Mouse (Mus musculus) neural tube, embryonic 12.5 days (tissue): ENCODE data around the gene Zic4. TPM values are rescaled to one million over a fixed set of nuclear protein-coding genes. Genes with fewer than 3 reads are reported as not detected.

ENCODE experiments used
- ATAC-seq: fragments of 200-750 bp; cut with Nextera tagmentation; 2 replicates; pipeline ENCODE4 v1.8.0; 2017; ENCODE audit warnings: low read depth, mild to moderate bottlenecking, moderate TSS enrichment, moderate library complexity; ENCODE audit not compliant: low FRiP score
- H3K27ac ChIP-seq: fragments of 300-500 bp; sonication (generic); 2 replicates; pipeline ENCODE4 v1.5.1; 2016
- H3K27me3 ChIP-seq: fragments of 300-500 bp; sonication (generic); replicated peaks from 2 replicates; pipeline ENCODE4 v1.6.1; 2016; ENCODE audit warnings: mild to moderate bottlenecking
- H3K36me3 ChIP-seq: fragments of 300-500 bp; sonication (generic); 2 replicates; pipeline ENCODE4 v1.6.1; 2016; ENCODE audit warnings: mild to moderate bottlenecking
- H3K4me1 ChIP-seq: fragments of 300-500 bp; sonication (generic); 2 replicates; pipeline ENCODE4 v1.6.1; 2016
- H3K4me2 ChIP-seq: fragments of 300-500 bp; sonication (generic); replicated peaks from 2 replicates; pipeline ENCODE4 v1.6.1; 2016; ENCODE audit warnings: mild to moderate bottlenecking
- H3K4me3 ChIP-seq: fragments of 300-500 bp; sonication (generic); 2 replicates; pipeline ENCODE4 v1.5.1; 2016
- H3K9ac ChIP-seq: fragments of 300-500 bp; sonication (generic); 2 replicates; pipeline ENCODE4 v1.6.1; 2016; ENCODE audit warnings: mild to moderate bottlenecking
- H3K9me3 ChIP-seq: fragments of 300-500 bp; sonication (generic); 2 replicates; pipeline ENCODE4 v1.6.1; 2016; ENCODE audit warnings: mild to moderate bottlenecking
- WGBS: fragments of 180-500 bp; shearing (Covaris S2); methylation state at CpG from one replicate; pipeline ENCODE4 v1.1.7; 2016; 5-methylcytosine and 5-hydroxymethylcytosine counted together
- polyA plus RNA-seq: library from polyadenylated mRNA; unstranded; fragments of >200 nt; fragmentation: Nextera tagmentation; extraction: Ambion mirVana; gene quantifications from 2 replicates; pipeline ENCODE4 v1.2.1, GENCODE M21; 2016

Gene Zic4
- polyA plus RNA-seq, 1 experiment from 2014 or later = 66.6 TPM

GRCm38 (mm10) chr9:91395066-91395772 is 33.0 kb downstream of the Zic4 start:
- Histone ChIP-seq H3K36me3 (no peaks in the 10 kb centered on the region), H3K9ac (no peak overlapping the region), H3K9me3 (no peaks in the 10 kb centered on the region), H3K27me3 (peaks cover 78% of the 10 kb centered on the region), H3K4me1 (peaks cover 7% of the 10 kb centered on the region), H3K4me2 (peak overlapping the region; percentile 12), H3K27ac (no peak overlapping the region), H3K4me3 (no peak overlapping the region)
- 6% methylated on average over 14 of the region's 14 CpGs for WGBS
- no peak for ATAC-seq

GRCm38 (mm10) chr9:91399976-91400375 is 37.8 kb downstream of the Zic4 start:
- 0 out of 2 replicates have a peak, but pooled peaks cover 2% of the 10 kb centered on the region for H3K4me1 ChIP-seq
- H3K27me3 ChIP-seq = peaks cover 77% of the 10 kb centered on the region
- no peak overlapping the region for H3K27ac ChIP-seq
- WGBS = 16% methylated on average over 7 of the region's 7 CpGs
- no peak for ATAC-seq
- no peaks in the 10 kb centered on the region for H3K9me3 ChIP-seq
- H3K9ac ChIP-seq = no peak overlapping the region
- H3K36me3 ChIP-seq = no peaks in the 10 kb centered on the region
- no peak overlapping the region for H3K4me2 ChIP-seq
- no peak overlapping the region for H3K4me3 ChIP-seq

- Histone ChIP-seq H3K4me2 (no peak overlapping the region), H3K4me1 (0 out of 2 replicates have a peak, but pooled peaks cover 2% of the 10 kb centered on the region), H3K36me3 (no peaks in the 10 kb centered on the region), H3K4me3 (no peak overlapping the region), H3K27ac (no peak overlapping the region), H3K9me3 (no peaks in the 10 kb centered on the region), H3K9ac (no peak overlapping the region), H3K27me3 (peaks cover 80% of the 10 kb centered on the region)
- ATAC-seq = no peak
- 9% methylated on average over 8 of the region's 8 CpGs for WGBS
These were observed 38.4 kb downstream of the Zic4 start for GRCm38 (mm10) chr9:91400482-91401093.

DNA sequence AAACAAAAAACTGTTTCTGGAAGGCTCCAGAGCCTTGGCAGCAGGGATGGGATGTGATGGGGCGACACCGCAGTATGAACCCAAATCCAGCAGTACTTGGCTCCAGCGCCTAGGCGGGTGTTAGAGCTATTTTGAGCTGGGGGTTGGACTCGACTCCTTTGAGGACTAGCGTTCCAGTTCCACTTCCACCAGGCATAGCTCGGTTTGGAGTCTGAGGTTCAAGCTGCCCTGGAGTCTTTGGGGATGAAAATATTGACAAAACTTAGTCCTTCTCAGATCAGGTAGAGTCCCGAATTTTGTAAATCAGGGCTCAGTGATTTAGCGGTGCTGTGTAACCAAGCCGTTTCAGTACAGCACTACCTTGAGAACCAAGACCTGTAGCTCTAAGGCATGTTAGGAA is 39.3 kb downstream of the Zic4 start:
- no peak overlapping the region for H3K4me2 ChIP-seq
- H3K9me3 ChIP-seq = no peaks in the 10 kb centered on the region
- H3K4me3 ChIP-seq = no peak overlapping the region
- H3K4me1 ChIP-seq = 0 out of 2 replicates have a peak, but pooled peaks cover 2% of the 10 kb centered on the region
- peaks cover 87% of the 10 kb centered on the region for H3K27me3 ChIP-seq
- H3K36me3 ChIP-seq = no peaks in the 10 kb centered on the region
- no peak for ATAC-seq
- 4% methylated on average over 10 of the region's 10 CpGs for WGBS
- H3K9ac ChIP-seq = no peak overlapping the region
- H3K27ac ChIP-seq = no peak overlapping the region

- ATAC-seq = no peak
- H3K4me3 ChIP-seq = no peak overlapping the region
- H3K9ac ChIP-seq = no peak overlapping the region
- no peak overlapping the region for H3K27ac ChIP-seq
- H3K4me2 ChIP-seq = peak overlapping the region; percentile 53
- no peaks in the 10 kb centered on the region for H3K4me1 ChIP-seq
- WGBS = under 1% methylated on average over 13 of the region's 13 CpGs
- H3K9me3 ChIP-seq = no peaks in the 10 kb centered on the region
- peaks cover 78% of the 10 kb centered on the region for H3K27me3 ChIP-seq
- no peaks in the 10 kb centered on the region for H3K36me3 ChIP-seq
These were observed 42.0 kb downstream of the Zic4 start for GRCm38 (mm10) chr9:91404229-91404628.

DNA sequence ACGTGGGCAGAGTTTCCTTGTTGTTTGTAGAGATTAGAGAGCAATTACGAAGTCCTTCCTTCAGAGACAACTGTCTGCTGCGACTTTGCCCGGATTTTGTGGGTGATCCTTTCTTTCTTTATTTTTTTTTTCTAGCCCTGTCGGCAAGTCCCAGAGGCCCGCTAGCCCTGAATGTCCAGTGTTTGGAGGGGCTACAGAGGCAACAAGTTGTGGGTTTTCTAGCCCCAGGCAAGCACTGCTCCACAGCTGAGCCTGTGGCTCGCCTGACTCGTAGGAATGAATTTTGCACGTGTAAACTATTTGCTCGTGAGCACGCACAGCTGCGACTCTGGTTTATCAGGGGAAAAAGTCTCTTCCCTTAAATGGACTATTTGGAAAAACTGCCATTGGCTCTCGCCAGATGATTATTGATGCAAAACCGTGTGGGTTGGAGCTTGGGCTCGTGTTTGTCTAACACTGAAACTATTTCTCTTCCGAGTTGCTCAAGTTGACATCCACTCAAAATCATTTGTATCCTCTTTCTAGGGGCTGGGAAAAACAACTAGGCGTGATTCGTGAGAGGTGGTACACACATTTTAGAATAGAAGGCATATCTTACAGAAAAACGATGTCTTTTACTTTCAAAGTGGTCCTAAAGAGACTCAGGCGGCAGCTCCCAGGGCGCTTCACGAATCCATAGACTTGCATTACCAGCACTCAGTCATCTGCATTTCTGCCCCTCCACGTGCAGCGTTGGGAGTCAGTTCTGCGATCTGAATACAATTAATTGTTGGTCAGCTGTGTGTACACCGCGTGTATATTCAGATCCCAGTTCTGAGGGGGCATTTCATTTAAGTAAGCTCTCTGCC is 42.9 kb downstream of the Zic4 start:
- Histone ChIP-seq H3K9ac (peak overlapping the region; percentile 55), H3K27ac (0 out of 2 replicates have a peak overlapping the region, but pooled peaks have one; percentile 62), H3K4me1 (0 out of 2 replicates have a peak, but pooled peaks cover 6% of the 10 kb centered on the region), H3K27me3 (peaks cover 77% of the 10 kb centered on the region), H3K4me2 (peak overlapping the region; percentile 53), H3K9me3 (no peaks in the 10 kb centered on the region), H3K4me3 (peak overlapping the region; percentile 24), H3K36me3 (no peaks in the 10 kb centered on the region)
- WGBS = under 1% methylated on average over 27 of the region's 27 CpGs
- 0 out of 2 replicates have a peak, but pooled peaks have one; percentile 2 for ATAC-seq

- Histone ChIP-seq H3K36me3 (no peaks in the 10 kb centered on the region), H3K9ac (peak overlapping the region; percentile 55), H3K27ac (no peak overlapping the region), H3K27me3 (peaks cover 77% of the 10 kb centered on the region), H3K4me1 (0 out of 2 replicates have a peak, but pooled peaks cover 7% of the 10 kb centered on the region), H3K4me2 (peak overlapping the region; percentile 53), H3K4me3 (peak overlapping the region; percentile 24), H3K9me3 (no peaks in the 10 kb centered on the region)
- under 1% methylated on average over 16 of the region's 16 CpGs for WGBS
- peak; percentile 39; the same call in 1 of the 2 replicates for ATAC-seq
These were observed 43.6 kb downstream of the Zic4 start for GRCm38 (mm10) chr9:91405753-91406178.

DNA sequence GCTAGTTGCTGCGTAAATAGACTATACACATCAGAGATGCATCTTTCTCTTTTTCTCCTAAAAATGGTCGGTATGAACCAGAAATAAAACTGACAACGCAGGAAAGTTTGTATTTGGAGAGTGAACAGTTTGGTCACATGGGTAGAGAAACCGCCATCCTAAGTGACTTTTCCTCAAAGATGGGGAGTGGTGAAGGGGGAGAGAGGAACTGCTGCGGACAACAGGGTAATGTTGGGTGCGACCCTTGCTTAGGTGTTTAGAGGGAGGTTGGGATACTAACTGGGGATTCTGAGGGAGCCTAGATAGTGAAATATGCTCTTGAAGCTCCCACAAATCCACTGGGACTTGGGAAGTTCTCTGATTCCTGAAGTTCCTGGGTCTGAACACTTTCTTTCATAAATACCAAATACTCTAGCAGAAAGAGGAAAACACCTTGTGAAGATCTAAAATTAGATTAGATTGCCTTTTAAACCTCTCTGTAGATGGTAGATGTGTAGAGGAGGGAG is 44.1 kb downstream of the Zic4 start:
- Histone ChIP-seq H3K4me1 (0 out of 2 replicates have a peak, but pooled peaks cover 7% of the 10 kb centered on the region), H3K27ac (no peak overlapping the region), H3K9me3 (no peaks in the 10 kb centered on the region), H3K4me3 (peak overlapping the region; percentile 24; the same call in 1 of the 2 replicates), H3K27me3 (peaks cover 72% of the 10 kb centered on the region), H3K4me2 (peak overlapping the region; percentile 53), H3K36me3 (no peaks in the 10 kb centered on the region), H3K9ac (0 out of 2 replicates have a peak overlapping the region, but pooled peaks have one; percentile 55)
- WGBS = 2% methylated on average over 6 of the region's 6 CpGs
- no peak for ATAC-seq

DNA sequence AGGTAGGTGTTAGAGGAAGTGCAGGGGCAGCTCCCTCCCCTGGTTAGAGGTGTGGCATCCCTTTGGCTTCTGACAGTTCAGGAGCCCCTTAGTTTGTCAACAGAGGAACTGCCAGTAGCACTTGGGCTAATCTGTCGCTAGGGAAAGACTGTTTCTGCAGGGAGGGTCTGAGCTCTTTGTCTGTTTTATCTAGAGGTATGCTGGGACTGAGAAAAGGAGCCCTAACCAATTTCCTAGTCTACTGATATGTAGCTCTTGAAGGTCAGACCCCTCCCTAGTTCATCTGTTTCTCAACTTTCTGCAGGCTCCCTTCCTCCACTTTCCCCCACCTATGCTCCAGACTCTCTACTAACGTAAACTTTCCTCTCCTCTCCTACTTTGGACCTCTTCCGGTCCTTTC is 47.6 kb downstream of the Zic4 start:
- no peaks in the 10 kb centered on the region for H3K9me3 ChIP-seq
- no peak overlapping the region for H3K4me3 ChIP-seq
- no peak for ATAC-seq
- H3K4me1 ChIP-seq = peaks cover 14% of the 10 kb centered on the region
- H3K27ac ChIP-seq = no peak overlapping the region
- peak overlapping the region; percentile 43 for H3K4me2 ChIP-seq
- WGBS = 4% methylated on average over 3 of the region's 3 CpGs
- H3K36me3 ChIP-seq = no peaks in the 10 kb centered on the region
- peaks cover 63% of the 10 kb centered on the region for H3K27me3 ChIP-seq
- no peak overlapping the region for H3K9ac ChIP-seq

- Histone ChIP-seq H3K9ac (no peak overlapping the region), H3K4me2 (peak overlapping the region; percentile 45), H3K4me3 (no peak overlapping the region), H3K27me3 (peaks cover 66% of the 10 kb centered on the region), H3K27ac (no peak overlapping the region), H3K9me3 (no peaks in the 10 kb centered on the region), H3K4me1 (peaks cover 14% of the 10 kb centered on the region), H3K36me3 (no peaks in the 10 kb centered on the region)
- peak; percentile 80 for ATAC-seq
- under 1% methylated on average over 12 of the region's 12 CpGs for WGBS
These were observed 51.9 kb downstream of the Zic4 start for GRCm38 (mm10) chr9:91414007-91414661.

GRCm38 (mm10) chr9:91420441-91420840 is 58.2 kb downstream of the Zic4 start:
- peak overlapping the region; percentile 53 for H3K4me2 ChIP-seq
- no peaks in the 10 kb centered on the region for H3K9me3 ChIP-seq
- peak overlapping the region; percentile 21; the same call in 1 of the 2 replicates for H3K4me3 ChIP-seq
- WGBS = 2% methylated on average over 18 of the region's 18 CpGs
- no peak overlapping the region for H3K27ac ChIP-seq
- no peak for ATAC-seq
- no peaks in the 10 kb centered on the region for H3K36me3 ChIP-seq
- no peak overlapping the region for H3K9ac ChIP-seq
- peaks cover 40% of the 10 kb centered on the region for H3K27me3 ChIP-seq
- no peaks in the 10 kb centered on the region for H3K4me1 ChIP-seq
